Mouse (Mus musculus) intestine, postnatal 0 days (tissue): ENCODE data around the gene Gm17535. TPM values are rescaled to one million over a fixed set of nuclear protein-coding genes. Genes with fewer than 3 reads are reported as not detected.
"Not testable (repeated sequence)": the region's sequence is repeated elsewhere in the genome, so short reads cannot be mapped to it uniquely, and the experiment has no call there.

Source experiments
- ATAC-seq: fragments of 200-750 bp; cut with Nextera tagmentation; 2 replicates; pipeline ENCODE4 v1.8.0; 2017; ENCODE audit warnings: mild to moderate bottlenecking, moderate TSS enrichment, moderate library complexity
- H3K27ac ChIP-seq: fragments of 300-500 bp; sonication (generic); 2 replicates; pipeline ENCODE4 v1.5.1; 2014; ENCODE audit warnings: mild to moderate bottlenecking, low read depth, low read length, moderate library complexity
- H3K27me3 ChIP-seq: fragments of 300-500 bp; sonication (generic); replicated peaks from 2 replicates; pipeline ENCODE4 v1.6.1; 2014; ENCODE audit warnings: low read length, mixed read lengths; ENCODE audit not compliant: control insufficient read depth, insufficient read depth
- H3K36me3 ChIP-seq: fragments of 300-500 bp; sonication (generic); 2 replicates; pipeline ENCODE4 v1.6.1; 2014; ENCODE audit warnings: mild to moderate bottlenecking, moderate library complexity; ENCODE audit not compliant: control insufficient read depth, insufficient read depth
- H3K4me1 ChIP-seq: fragments of 300-500 bp; sonication (generic); replicated peaks from 2 replicates; pipeline ENCODE4 v1.6.1; 2014; ENCODE audit warnings: antibody characterized with exemption, low read length, mixed read lengths; ENCODE audit not compliant: control insufficient read depth, insufficient read depth
- H3K4me2 ChIP-seq: fragments of 300-500 bp; sonication (generic); replicated peaks from 2 replicates; pipeline ENCODE4 v1.6.1; 2014; ENCODE audit warnings: low read depth, mild to moderate bottlenecking, moderate library complexity
- H3K4me3 ChIP-seq: fragments of 300-500 bp; sonication (generic); 2 replicates; pipeline ENCODE4 v1.5.1; 2014; ENCODE audit warnings: low read depth, low read length
- H3K9ac ChIP-seq: fragments of 300-500 bp; sonication (generic); 2 replicates; pipeline ENCODE4 v1.6.1; 2014; ENCODE audit warnings: mild to moderate bottlenecking, low read depth, low read length
- H3K9me3 ChIP-seq: fragments of 300-500 bp; sonication (generic); 2 replicates; pipeline ENCODE4 v1.6.1; 2016; ENCODE audit warnings: mixed run types; ENCODE audit not compliant: control insufficient read depth
- WGBS: fragments of 180-500 bp; shearing (Covaris S2); extraction: QIAGEN DNeasy Blood & Tissue Kit; methylation state at CpG from one replicate; pipeline ENCODE4 v1.1.7; 2014; 5-methylcytosine and 5-hydroxymethylcytosine counted together
- polyA plus RNA-seq: library from polyadenylated mRNA; unstranded; fragments of >200 nt; fragmentation: Nextera tagmentation; extraction: Ambion mirVana; gene quantifications from 2 replicates; pipeline ENCODE4 v1.2.1, GENCODE M21; 2015

Gm17535 gene
- polyA plus RNA-seq, 1 experiment from 2014 or later = not detected

DNA sequence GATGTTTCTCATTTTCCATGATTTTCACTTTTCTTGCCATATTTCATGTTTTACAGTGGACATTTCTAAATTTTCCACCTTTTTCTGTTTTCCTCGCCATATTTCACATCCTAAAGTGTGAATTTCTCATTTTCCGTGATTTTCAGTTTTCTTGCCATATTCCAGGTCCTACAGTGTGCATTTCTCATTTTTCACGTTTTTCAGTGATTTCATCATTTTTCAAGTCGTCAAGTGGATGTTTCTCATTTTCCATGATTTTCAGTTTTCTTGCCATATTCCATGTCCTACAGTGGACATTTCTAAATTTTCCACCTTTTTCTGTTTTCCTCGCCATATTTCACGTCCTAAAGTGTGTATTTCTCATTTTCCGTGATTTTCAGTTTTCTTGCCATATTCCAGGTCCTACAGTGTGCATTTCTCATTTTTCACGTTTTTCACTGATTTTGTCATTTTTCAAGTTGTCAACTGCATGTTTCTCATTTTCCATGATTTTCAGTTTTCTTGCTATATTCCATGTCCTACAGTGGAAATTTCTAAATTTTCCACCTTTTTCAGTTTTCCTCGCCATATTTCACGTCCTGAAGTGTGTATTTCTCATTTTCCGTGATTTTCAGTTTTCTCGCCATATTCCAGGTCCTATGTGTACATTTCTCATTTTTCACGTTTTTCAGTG is 11.0 kb upstream of the Gm17535 start, which contains the start of gene Gm10718:
Gm10718 (plus strand) TSS at position 236 of the 673 bp plus-strand sequence.
- not testable (repeated sequence) for H3K36me3 ChIP-seq, H3K9me3 ChIP-seq, H3K4me3 ChIP-seq, H3K27ac ChIP-seq, H3K4me2 ChIP-seq, H3K27me3 ChIP-seq, H3K9ac ChIP-seq, ATAC-seq, H3K4me1 ChIP-seq
- WGBS = 71% methylated on average over 9 of the region's 13 CpGs

DNA sequence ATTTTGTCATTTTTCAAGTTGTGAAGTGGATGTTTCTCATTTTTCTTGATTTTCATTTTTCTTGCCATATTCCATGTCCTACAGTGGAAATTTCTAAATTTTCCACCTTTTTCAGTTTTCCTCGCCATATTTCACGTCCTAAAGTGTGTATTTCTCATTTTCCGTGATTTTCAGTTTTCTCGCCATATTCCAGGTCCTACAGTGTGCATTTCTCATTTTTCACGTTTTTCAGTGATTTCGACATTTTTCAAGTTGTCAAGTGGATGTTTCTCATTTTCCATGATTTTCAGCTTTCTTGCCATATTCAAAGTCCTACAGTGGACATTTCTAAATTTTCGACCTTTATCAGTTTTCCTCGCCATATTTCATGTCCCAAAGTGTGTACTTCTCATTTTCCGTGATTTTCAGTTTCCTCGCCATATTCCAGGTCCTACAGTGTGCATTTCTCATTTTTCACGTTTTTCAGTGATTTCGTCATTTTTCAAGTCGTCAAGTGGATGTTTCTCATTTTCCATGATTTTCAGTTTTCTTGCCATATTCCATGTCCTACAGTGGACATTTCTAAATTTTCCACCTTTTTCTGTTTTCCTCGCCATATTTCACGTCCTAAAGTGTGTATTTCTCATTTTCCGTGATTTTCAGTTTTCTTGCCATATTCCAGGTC is 10.3 kb upstream of the Gm17535 start:
- not testable (repeated sequence) for H3K4me2 ChIP-seq, H3K9me3 ChIP-seq, H3K36me3 ChIP-seq, ATAC-seq, H3K9ac ChIP-seq, H3K27me3 ChIP-seq, H3K4me3 ChIP-seq, H3K27ac ChIP-seq, H3K4me1 ChIP-seq
- 68% methylated on average over 14 of the region's 16 CpGs for WGBS

DNA sequence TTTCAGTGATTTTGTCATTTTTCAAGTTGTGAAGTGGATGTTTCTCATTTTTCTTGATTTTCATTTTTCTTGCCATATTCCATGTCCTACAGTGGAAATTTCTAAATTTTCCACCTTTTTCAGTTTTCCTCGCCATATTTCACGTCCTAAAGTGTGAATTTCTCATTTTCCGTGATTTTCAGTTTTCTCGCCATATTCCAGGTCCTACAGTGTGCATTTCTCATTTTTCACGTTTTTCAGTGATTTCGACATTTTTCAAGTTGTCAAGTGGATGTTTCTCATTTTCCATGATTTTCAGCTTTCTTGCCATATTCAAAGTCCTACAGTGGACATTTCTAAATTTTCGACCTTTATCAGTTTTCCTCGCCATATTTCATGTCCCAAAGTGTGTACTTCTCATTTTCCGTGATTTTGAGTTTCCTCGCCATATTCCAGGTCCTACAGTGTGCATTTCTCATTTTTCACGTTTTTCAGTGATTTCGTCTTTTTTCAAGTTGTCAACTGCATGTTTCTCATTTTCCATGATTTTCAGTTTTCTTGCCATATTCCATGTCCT is 9.4 kb upstream of the Gm17535 start, which contains the start of gene Gm10717:
Gm10717 (plus strand) TSS at position 506 of the 556 bp plus-strand sequence.
- H3K36me3 ChIP-seq, H3K4me2 ChIP-seq, H3K27ac ChIP-seq, H3K27me3 ChIP-seq, ATAC-seq, H3K4me3 ChIP-seq, H3K9me3 ChIP-seq, H3K4me1 ChIP-seq, H3K9ac ChIP-seq: not testable (repeated sequence)
- 73% methylated on average over 12 of the region's 12 CpGs for whole genome bisulfite sequencing

DNA sequence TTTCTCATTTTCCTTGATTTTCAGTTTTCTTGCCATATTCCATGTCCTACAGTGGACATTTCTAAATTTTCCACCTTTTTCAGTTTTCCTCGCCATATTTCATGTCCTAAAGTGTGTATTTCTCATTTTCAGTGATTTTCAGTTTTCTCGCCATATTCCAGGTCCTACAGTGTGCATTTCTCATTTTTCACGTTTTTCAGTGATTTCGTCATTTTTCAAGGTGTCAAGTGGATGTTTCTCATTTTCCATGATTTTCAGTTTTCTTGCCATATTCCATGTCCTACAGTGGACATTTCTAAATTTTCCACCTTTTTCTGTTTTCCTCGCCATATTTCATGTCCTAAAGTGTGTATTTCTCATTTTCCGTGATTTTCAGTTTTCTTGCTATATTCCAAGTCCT is 8.7 kb upstream of the Gm17535 start:
- H3K27me3 ChIP-seq, H3K4me2 ChIP-seq, H3K9ac ChIP-seq, H3K9me3 ChIP-seq, H3K4me1 ChIP-seq, H3K27ac ChIP-seq, ATAC-seq, H3K4me3 ChIP-seq, H3K36me3 ChIP-seq: not testable (repeated sequence)
- 63% methylated on average over 4 of the region's 6 CpGs for WGBS

DNA sequence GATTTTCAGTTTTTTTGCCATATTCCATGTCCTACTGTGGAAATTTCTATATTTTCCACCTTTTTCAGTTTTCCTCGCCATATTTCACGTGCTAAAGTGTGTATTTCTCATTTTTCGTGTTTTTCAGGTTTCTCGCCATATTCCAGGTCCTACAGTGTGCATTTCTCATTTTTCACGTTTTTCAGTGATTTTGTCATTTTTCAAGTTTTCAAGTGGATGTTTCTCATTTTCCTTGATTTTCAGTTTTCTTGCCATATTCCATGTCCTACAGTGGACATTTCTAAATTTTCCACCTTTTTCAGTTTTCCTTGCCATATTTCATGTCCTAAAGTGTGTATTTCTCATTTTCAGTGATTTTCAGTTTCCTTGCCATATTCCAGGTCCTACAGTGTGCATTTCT is 8.3 kb upstream of the Gm17535 start:
- not testable (repeated sequence) for H3K27me3 ChIP-seq, H3K4me3 ChIP-seq, H3K9ac ChIP-seq, H3K4me2 ChIP-seq, ATAC-seq, H3K9me3 ChIP-seq, H3K36me3 ChIP-seq, H3K4me1 ChIP-seq, H3K27ac ChIP-seq
- WGBS = 73% methylated on average over 5 of the region's 5 CpGs

DNA sequence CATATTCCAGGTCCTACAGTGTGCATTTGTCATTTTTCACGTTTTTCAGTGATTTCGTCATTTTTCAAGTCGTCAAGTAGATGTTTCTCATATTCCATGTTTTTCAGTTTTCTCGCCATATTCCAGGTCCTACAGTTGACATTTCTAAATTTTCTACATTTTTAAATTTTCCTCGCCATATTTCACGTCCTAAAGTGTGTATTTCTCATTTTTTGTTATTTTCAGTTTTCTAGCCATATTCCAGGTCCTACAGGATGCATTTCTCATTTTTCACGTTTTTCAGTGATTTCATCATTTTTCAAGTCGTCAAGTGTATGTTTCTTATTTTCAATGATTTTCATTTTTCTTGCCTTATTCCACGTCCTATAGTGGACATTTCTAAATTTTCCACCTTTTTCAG is 7.7 kb upstream of the Gm17535 start:
- not testable (repeated sequence) for H3K9me3 ChIP-seq, H3K4me2 ChIP-seq, H3K27ac ChIP-seq, H3K9ac ChIP-seq, H3K4me3 ChIP-seq, H3K27me3 ChIP-seq, H3K4me1 ChIP-seq, ATAC-seq, H3K36me3 ChIP-seq
- WGBS = 71% methylated on average over 9 of the region's 9 CpGs

DNA sequence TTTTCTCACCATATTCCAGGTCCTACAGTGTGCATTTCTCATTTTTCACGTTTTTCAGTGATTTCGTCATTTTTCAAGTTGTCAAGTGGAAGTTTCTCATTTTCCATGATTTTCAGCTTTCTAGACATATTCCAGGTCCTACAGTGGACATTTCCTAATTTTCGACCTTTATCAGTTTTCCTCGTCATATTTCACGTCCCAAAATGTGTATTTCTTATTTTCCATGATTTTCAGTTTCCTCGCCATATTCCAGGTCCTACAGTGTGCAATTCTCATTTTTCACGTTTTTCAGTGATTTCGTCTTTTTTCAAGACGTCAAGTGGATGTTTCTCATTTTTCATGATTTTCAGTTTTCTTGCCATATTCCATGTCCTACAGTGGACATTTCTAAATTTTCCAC is 7.2 kb upstream of the Gm17535 start:
- H3K27ac ChIP-seq, H3K4me2 ChIP-seq, ATAC-seq, H3K36me3 ChIP-seq, H3K27me3 ChIP-seq, H3K9me3 ChIP-seq, H3K9ac ChIP-seq, H3K4me1 ChIP-seq, H3K4me3 ChIP-seq: not testable (repeated sequence)
- 76% methylated on average over 9 of the region's 9 CpGs for WGBS

DNA sequence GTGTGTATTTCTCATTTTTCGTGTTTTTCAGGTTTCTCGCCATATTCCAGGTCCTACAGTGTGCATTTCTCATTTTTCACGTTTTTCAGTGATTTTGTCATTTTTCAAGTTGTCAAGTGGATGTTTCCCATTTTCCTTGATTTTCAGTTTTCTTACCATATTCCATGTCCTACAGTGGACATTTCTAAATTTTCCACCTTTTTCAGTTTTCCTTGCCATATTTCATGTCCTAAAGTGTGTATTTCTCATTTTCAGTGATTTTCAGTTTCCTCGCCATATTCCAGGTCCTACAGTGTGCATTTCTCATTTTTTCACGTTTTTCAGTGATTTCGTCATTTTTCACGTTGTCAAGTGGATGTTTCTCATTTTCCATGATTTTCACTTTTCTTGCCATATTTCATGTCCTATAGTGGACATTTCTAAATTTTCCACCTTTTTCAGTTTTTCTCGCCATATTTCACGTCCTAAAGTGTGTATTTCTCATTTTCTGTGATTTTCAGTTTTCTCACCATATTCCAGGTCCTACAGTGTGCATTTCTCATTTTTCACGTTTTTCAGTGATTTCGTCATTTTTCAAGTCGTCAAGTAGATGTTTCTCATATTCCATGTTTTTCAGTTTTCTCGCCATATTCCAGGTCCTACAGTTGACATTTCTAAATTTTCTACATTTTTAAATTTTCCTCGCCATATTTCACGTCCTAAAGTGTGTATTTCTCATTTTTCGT is 5.0 kb upstream of the Gm17535 start:
- not testable (repeated sequence) for H3K4me3 ChIP-seq, H3K27me3 ChIP-seq, H3K36me3 ChIP-seq, ATAC-seq, H3K9me3 ChIP-seq, H3K27ac ChIP-seq, H3K4me1 ChIP-seq, H3K9ac ChIP-seq, H3K4me2 ChIP-seq
- 67% methylated on average over 12 of the region's 16 CpGs for WGBS
